Mouse (Mus musculus): Measurements from ENCODE around the gene Ccr5.
"Not testable (repeated sequence)": the region's sequence is repeated elsewhere in the genome, so short reads cannot be mapped to it uniquely, and the experiment has no call there.

Gene Ccr5

GRCm38 (mm10) chr9:124121387-124122184 is at the start of gene Ccr5:
Gene Ccr5, plus strand, starts transcription at chr9:124121543.
- no peak for DNase-seq (ENCODE audit: low spot score)

GRCm38 (mm10) chr9:124079803-124080202 is 41.5 kb upstream of the Ccr5 start:
- no peak for DNase-seq (ENCODE audit: low spot score)

- not testable (repeated sequence) for DNase-seq (ENCODE audit: low spot score)
Observed at GRCm38 (mm10) chr9:124080471-124080870, 40.9 kb upstream of the Ccr5 start.

GRCm38 (mm10) chr9:124090441-124090840 is 30.9 kb upstream of the Ccr5 start:
- no peak for DNase-seq (ENCODE audit: low spot score)

- DNase-seq (ENCODE audit: low spot score): no peak
Observed at GRCm38 (mm10) chr9:124099127-124099526, 22.2 kb upstream of the Ccr5 start.

GRCm38 (mm10) chr9:124100357-124100756 is 21.0 kb upstream of the Ccr5 start:
- no peak for DNase-seq (ENCODE audit: low spot score)

GRCm38 (mm10) chr9:124101723-124102122 is 19.6 kb upstream of the Ccr5 start, which contains the start of gene Ccr2:
Gene Ccr2, plus strand, starts transcription at chr9:124101950.
- DNase-seq (ENCODE audit: low spot score): no peak

- DNase-seq (ENCODE audit: low spot score): no peak
Observed at GRCm38 (mm10) chr9:124103199-124103598, 18.1 kb upstream of the Ccr5 start.

- DNase-seq (ENCODE audit: low spot score): no peak
Observed at GRCm38 (mm10) chr9:124105196-124105595, 16.1 kb upstream of the Ccr5 start.

- DNase-seq (ENCODE audit: low spot score): no peak
Observed at GRCm38 (mm10) chr9:124107232-124107631, 14.1 kb upstream of the Ccr5 start.

- DNase-seq (ENCODE audit: low spot score): no peak
Observed at GRCm38 (mm10) chr9:124108356-124109127, 12.8 kb upstream of the Ccr5 start.

GRCm38 (mm10) chr9:124111997-124112396 is 9.3 kb upstream of the Ccr5 start:
- DNase-seq (ENCODE audit: low spot score): no peak

- no peak for DNase-seq (ENCODE audit: low spot score)
Observed at GRCm38 (mm10) chr9:124112591-124113239, 8.6 kb upstream of the Ccr5 start.

- DNase-seq (ENCODE audit: low spot score): no peak
Observed at GRCm38 (mm10) chr9:124113777-124114176, 7.6 kb upstream of the Ccr5 start.

GRCm38 (mm10) chr9:124118489-124118888 is 2.9 kb upstream of the Ccr5 start:
- peak; percentile 55 for DNase-seq (ENCODE audit: low spot score)

- DNase-seq (ENCODE audit: low spot score): peak; percentile 9
Observed at GRCm38 (mm10) chr9:124125576-124125975, 4.2 kb downstream of the Ccr5 start.

- DNase-seq (ENCODE audit: low spot score): peak; percentile 41
Observed at GRCm38 (mm10) chr9:124126373-124126772, 5.0 kb downstream of the Ccr5 start.

GRCm38 (mm10) chr9:124127412-124127811 is 6.1 kb downstream of the Ccr5 start:
- DNase-seq (ENCODE audit: low spot score): no peak

- peak; percentile 36 for DNase-seq (ENCODE audit: low spot score)
Observed at GRCm38 (mm10) chr9:124128379-124128778, 7.0 kb downstream of the Ccr5 start.

- not testable (repeated sequence) for DNase-seq (ENCODE audit: low spot score)
Observed at GRCm38 (mm10) chr9:124132899-124133298, 11.6 kb downstream of the Ccr5 start.

- DNase-seq (ENCODE audit: low spot score): not testable (repeated sequence)
Observed at GRCm38 (mm10) chr9:124134919-124135318, 13.6 kb downstream of the Ccr5 start.

GRCm38 (mm10) chr9:124137619-124138018 is 16.3 kb downstream of the Ccr5 start:
- DNase-seq (ENCODE audit: low spot score): no peak
